Comparison of ENCODE assay signal across 17 mouse cellular contexts in the genomic region with DNA sequence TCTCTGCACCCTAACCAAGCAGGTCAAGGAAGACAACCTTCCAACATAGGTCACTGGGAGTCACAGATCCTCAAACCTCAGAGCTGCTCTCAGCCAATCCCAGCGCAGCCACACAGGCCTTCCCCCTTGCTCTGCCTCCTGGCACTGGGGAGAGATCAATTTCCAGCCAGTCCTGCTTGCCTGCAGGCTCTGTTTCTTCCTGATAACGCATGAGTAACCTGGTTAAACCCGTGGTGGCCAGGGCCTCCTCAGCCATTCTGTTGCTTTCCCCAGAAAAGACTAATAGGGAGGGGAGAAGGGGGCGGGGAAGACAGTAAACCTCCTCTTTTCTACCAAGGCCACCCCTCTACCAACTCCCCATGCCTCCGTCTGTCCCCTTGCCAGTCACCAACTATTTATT. TPM values are rescaled to one million over a fixed set of nuclear protein-coding genes. Genes with fewer than 3 reads are reported as not detected.
A peak's percentile ranks its signal among the peaks of the same experiment; 100 is the strongest.
DNase-seq lines count a peak whose midpoint lies in the region; ATAC-seq and TF ChIP-seq lines count a peak whose summit lies in the region.
"Had no signal": no experiment of that assay in that cellular context is flagged by ENCODE, and none has a peak within 500 bp of the region (broad histone marks: within the 10 kb centered on the region; RNA-seq: fewer than 3 reads in every experiment).

No protein-coding gene starts in this region.

- H3K36me3 ChIP-seq in liver, embryonic 14.5 days (replicated peaks; ENCODE audit: control insufficient read depth, insufficient read depth, low read depth): no peaks in the 10 kb centered on the region
- H3K36me3 ChIP-seq: midbrain, embryonic 10.5 days had no signal

- H3K4me3 ChIP-seq in cerebellum, adult 2 months (replicated peaks; ENCODE audit: insufficient read depth, low read depth, low read length): no peak overlapping the region
- H3K4me3 ChIP-seq in liver, embryonic 14.5 days (ENCODE audit: insufficient read depth in 1 of 2, low read depth in 2 of 2, low read length in 2 of 2): no peak overlapping the region
- H3K4me3 ChIP-seq: heart, adult 2 months; limb, embryonic 10.5 days; midbrain, embryonic 10.5 days; myocyte had no signal

- H3K9me3 ChIP-seq in liver, embryonic 14.5 days (ENCODE audit: control insufficient read depth, low read length): no peaks in the 10 kb centered on the region
- H3K9me3 ChIP-seq: limb, embryonic 10.5 days had no signal

- WGBS in cerebellum, adult 2 months: 50% methylated on average over 5 of the region's 5 CpGs
- WGBS in liver, embryonic 14.5 days (ENCODE audit: insufficient replicate concordance): 8% methylated on average over 5 of the region's 5 CpGs

- intact Hi-C loops in heart, postnatal 10 days (cut with DNase I): no loop called here

- POLR2A ChIA-PET in Patski (lab: Charles Lee): interaction anchor here (0.7 to 1.0 kb wide), 3 partner anchors 16 to 163 kb away, joined by 3 read pairs; no protein-coding TSS in a partner anchor

- no peak for TF ChIP-seq CTCF in cerebellum, adult 2 months (IDR thresholded peaks at IDR 0.05; ENCODE audit: borderline replicate concordance, insufficient read depth, low read depth, low read length)
- no peak for TF ChIP-seq CTCF in Patski (IDR thresholded peaks at IDR 0.05)
- TF ChIP-seq CTCF in liver, embryonic 14.5 days (IDR thresholded peaks at IDR 0.05; ENCODE audit: low read depth): no peak

- peak; percentile 73 for ATAC-seq in Patski
- ATAC-seq in liver, embryonic 14.5 days (ENCODE audit: insufficient read depth): peak; percentile 45; the same call in 1 of the 2 replicates
- ATAC-seq: forebrain, embryonic 16.5 days; lung, postnatal 0 days had no signal

- TF ChIP-seq POLR2A in cerebellum, adult 2 months (IDR thresholded peaks at IDR 0.05; ENCODE audit: borderline replicate concordance, insufficient read depth, low read length): no peak

- TF ChIP-seq EP300 in liver, embryonic 14.5 days (IDR thresholded peaks at IDR 0.05; ENCODE audit: low read depth): no peak

- no peak overlapping the region for H3K27ac ChIP-seq in cerebellum, adult 2 months (ENCODE audit: insufficient read depth, low read length)
- no peak overlapping the region for H3K27ac ChIP-seq in liver, embryonic 14.5 days
- H3K27ac ChIP-seq: heart, adult 2 months; limb, embryonic 10.5 days; midbrain, embryonic 10.5 days had no signal

- H3K4me1 ChIP-seq in cerebellum, adult 2 months (ENCODE audit: control insufficient read depth, insufficient read depth, low read length): peaks cover 1% of the 10 kb centered on the region
- peaks cover 0 to 5% of the 10 kb centered on the region in 2 experiments; a peak in 2 of 4 replicates for H3K4me1 ChIP-seq in liver, embryonic 14.5 days (replicated peaks; ENCODE audit: control insufficient read depth in 2 of 2, insufficient read depth in 2 of 2, low read length in 1 of 2)

- peak; percentile 52 to 58 for DNase-seq in cerebellum, postnatal 14 days
- DNase-seq in cerebellum, adult 2 months: no peak
- DNase-seq in 416B (ENCODE audit: low read depth): peak; percentile 30
- no peak for DNase-seq in Patski (ENCODE audit: low read depth, low spot score)
- DNase-seq in liver, embryonic 14.5 days (ENCODE audit: low read depth in 3 of 3, low spot score in 3 of 3): no peak
- DNase-seq in heart, postnatal 10 days: no peak
- DNase-seq in spleen, adult 12 weeks (ENCODE audit: low spot score): no peak
- DNase-seq: heart, adult 2 months; layer of hippocampus, postnatal 36 days; right cerebral cortex, postnatal 14 days had no signal

- no peak overlapping the region for H3K4me2 ChIP-seq in liver, embryonic 14.5 days (ENCODE audit: low read depth)

- in situ Hi-C loops in Patski (cut with MboI; ENCODE audit: low pct_unique_long_range_greater_than_20kb): loop anchor here (25.0 kb wide), 1 partner anchor 426 kb away; the partner anchor contains the start of gene Slc22a5

- CTCF ChIA-PET in Patski (lab: Charles Lee): interaction anchor here (1.0 kb wide), 1 partner anchor 8 kb away, joined by 4 read pairs; the partner anchor contains the start of gene Gm9837

- H3K9ac ChIP-seq in liver, embryonic 14.5 days (replicated peaks): no peak overlapping the region

- H3K27me3 ChIP-seq in cerebellum, adult 2 months (ENCODE audit: control insufficient read depth, insufficient read depth, low read length): no peaks in the 10 kb centered on the region
- peaks cover 2% of the 10 kb centered on the region for H3K27me3 ChIP-seq in Patski
- peaks cover 57% of the 10 kb centered on the region for H3K27me3 ChIP-seq in liver, embryonic 14.5 days (ENCODE audit: control insufficient read depth, insufficient read depth, low read length)

RNA-seq across cellular contexts. Expression of gene Shroom1, which starts 4.7 kb away (rescaled TPM):
- 7.7 and 8.8 TPM in 2 replicates for polyA plus RNA-seq in cerebellum, adult 2 months (2012; rRNA removed)
- not detected for polyA plus RNA-seq in Patski (2021)
- 1.5 and 1.7 TPM in 2 replicates for polyA plus RNA-seq in liver, embryonic 14.5 days (2012; rRNA removed)
- 1.6 and 1.7 TPM in 2 replicates for polyA plus RNA-seq in liver, embryonic 14.5 days (2014; fragmentation: Nextera tagmentation; extraction: Ambion mirVana)
- total RNA-seq in heart, postnatal 10 days (2021): under 1 TPM; 0.55 to 0.69 TPM

RNA-seq across cellular contexts. Expression of gene Gm10447, which starts 4.8 kb away (rescaled TPM):
- 0.06 TPM in 1 of 2 replicates, not detected in the other for polyA plus RNA-seq in cerebellum, adult 2 months (2012; rRNA removed)
- not detected for polyA plus RNA-seq in Patski (2021)
- polyA plus RNA-seq in liver, embryonic 14.5 days (2012; rRNA removed): 0.15 and 0.19 TPM in 2 replicates
- polyA plus RNA-seq in liver, embryonic 14.5 days (2014; fragmentation: Nextera tagmentation; extraction: Ambion mirVana): not detected in 2 replicates
- under 1 TPM in 1 of 2 experiments, not detected in 1; 0.10 TPM for total RNA-seq in heart, postnatal 10 days (2021)
- total RNA-seq: heart, adult 2 months; heart, postnatal 25 days had no signal
- polyA plus RNA-seq: forebrain, embryonic 16.5 days; heart, adult 2 months; lung, postnatal 0 days; midbrain, embryonic 10.5 days had no signal

RNA-seq across cellular contexts. Expression of gene Gm9837, which starts 8.6 kb away (rescaled TPM):
- not detected in 2 replicates for polyA plus RNA-seq in cerebellum, adult 2 months (2012; rRNA removed)
- not detected for polyA plus RNA-seq in Patski (2021)
- polyA plus RNA-seq in liver, embryonic 14.5 days (2012; rRNA removed): not detected in 2 replicates
- polyA plus RNA-seq in liver, embryonic 14.5 days (2014; fragmentation: Nextera tagmentation; extraction: Ambion mirVana): not detected in 2 replicates
- not detected for total RNA-seq in heart, postnatal 10 days (2021)
- total RNA-seq: gastrocnemius, adult 8-10 months; heart, adult 2 months; heart, postnatal 25 days had no signal
- polyA plus RNA-seq: forebrain, embryonic 16.5 days; heart, adult 2 months; limb, embryonic 10.5 days; lung, postnatal 0 days; midbrain, embryonic 10.5 days; myocyte had no signal

RNA-seq across cellular contexts. Expression of gene Gm9945, which starts 18.2 kb away (rescaled TPM):
- polyA plus RNA-seq in cerebellum, adult 2 months (2012; rRNA removed): 0.65 and 1.6 TPM in 2 replicates
- polyA plus RNA-seq in Patski (2021): not detected
- polyA plus RNA-seq in liver, embryonic 14.5 days (2012; rRNA removed): 0.10 and 0.27 TPM in 2 replicates
- 0.46 and 0.56 TPM in 2 replicates for polyA plus RNA-seq in liver, embryonic 14.5 days (2014; fragmentation: Nextera tagmentation; extraction: Ambion mirVana)
- not detected for total RNA-seq in heart, postnatal 10 days (2021)
- total RNA-seq: gastrocnemius, adult 8-10 months; heart, adult 2 months; heart, postnatal 25 days had no signal
- polyA plus RNA-seq: forebrain, embryonic 16.5 days; heart, adult 2 months; limb, embryonic 10.5 days; lung, postnatal 0 days; midbrain, embryonic 10.5 days; myocyte had no signal

RNA-seq across cellular contexts. Expression of gene Sowaha, which starts 18.3 kb away (rescaled TPM):
- 23.1 and 27.1 TPM in 2 replicates for polyA plus RNA-seq in cerebellum, adult 2 months (2012; rRNA removed)
- not detected for polyA plus RNA-seq in Patski (2021)
- 15.4 and 15.5 TPM in 2 replicates for polyA plus RNA-seq in liver, embryonic 14.5 days (2012; rRNA removed)
- 13.1 and 13.8 TPM in 2 replicates for polyA plus RNA-seq in liver, embryonic 14.5 days (2014; fragmentation: Nextera tagmentation; extraction: Ambion mirVana)
- under 1 TPM; 0.10 TPM for total RNA-seq in heart, postnatal 10 days (2021)
- polyA plus RNA-seq: myocyte had no signal

Comparison
In these comparisons a context has a peak if more than half of its experiments do, and no peak if none do; other contexts are left out.
1. DNase-seq: peak in cerebellum, postnatal 14 days (2 of 2) and 416B (single experiment); none in cerebellum, adult 2 months (0 of 2), Patski (single experiment), liver, embryonic 14.5 days (0 of 3), heart, postnatal 10 days (0 of 2) and spleen, adult 12 weeks (single experiment).